In the genomic region with DNA sequence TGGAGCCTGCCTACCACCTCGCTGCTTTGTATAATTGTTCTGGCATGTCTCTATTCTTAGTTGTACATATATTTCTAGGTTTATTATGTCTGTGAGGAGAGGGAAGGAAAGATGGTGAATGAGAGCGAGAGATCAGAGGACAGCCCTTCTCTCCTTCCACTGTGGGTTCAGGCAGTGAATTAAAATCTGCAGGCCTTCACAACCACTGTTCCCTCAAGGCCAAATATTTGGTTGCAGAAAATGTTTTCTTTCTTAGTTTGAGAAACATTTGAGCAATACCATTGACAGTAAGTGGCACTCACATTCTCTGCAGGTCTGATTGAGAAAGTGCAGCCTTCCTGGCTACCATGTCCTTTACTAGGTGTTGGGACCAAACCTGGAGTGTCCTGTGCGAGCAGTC, we compare ENCODE assay signal across 21 mouse cellular contexts.
A peak's percentile ranks its signal among the peaks of the same experiment; 100 is the strongest.
DNase-seq lines count a peak whose midpoint lies in the region; ATAC-seq and TF ChIP-seq lines count a peak whose summit lies in the region.
"Had no signal": no experiment of that assay in that cellular context is flagged by ENCODE, and none has a peak within 500 bp of the region (broad histone marks: within the 10 kb centered on the region; RNA-seq: fewer than 3 reads in every experiment).

No protein-coding gene starts in this region.

- H3K4me2 ChIP-seq in hindbrain, embryonic 11.5 days (replicated peaks; ENCODE audit: low read depth, low read length), result no peak overlapping the region
- H3K4me2 ChIP-seq in hindbrain, embryonic 16.5 days (ENCODE audit: low read length), result no peak overlapping the region
- no peak overlapping the region for H3K4me2 ChIP-seq in kidney, embryonic 16.5 days (replicated peaks; ENCODE audit: low read depth, low read length)
- H3K4me2 ChIP-seq in midbrain, embryonic 11.5 days, result no peak overlapping the region
- H3K4me2 ChIP-seq in midbrain, embryonic 16.5 days (ENCODE audit: low read length), result no peak overlapping the region
- H3K4me2 ChIP-seq: embryonic facial prominence, embryonic 13.5 days; forebrain, embryonic 12.5 days; forebrain, embryonic 15.5 days; heart, embryonic 12.5 days; heart, embryonic 15.5 days; hindbrain, embryonic 14.5 days had no signal

- WGBS in hindbrain, embryonic 11.5 days, result 97% methylated on average over 3 of the region's 3 CpGs
- whole genome bisulfite sequencing in hindbrain, embryonic 16.5 days, result 83% methylated on average over 3 of the region's 3 CpGs
- WGBS in kidney, embryonic 16.5 days, result 67% methylated on average over 3 of the region's 3 CpGs
- WGBS in kidney, adult 2 months, result 89% methylated on average over 3 of the region's 3 CpGs
- WGBS in midbrain, embryonic 11.5 days, result 93% methylated on average over 3 of the region's 3 CpGs
- 87% methylated on average over 3 of the region's 3 CpGs for WGBS in midbrain, embryonic 16.5 days

- H3K27ac ChIP-seq in hindbrain, embryonic 11.5 days (ENCODE audit: low read depth, low read length), result peak overlapping the region; percentile 30; the same call in 1 of the 2 replicates
- H3K27ac ChIP-seq in hindbrain, embryonic 16.5 days (ENCODE audit: low read depth, low read length), result no peak overlapping the region
- H3K27ac ChIP-seq in kidney, embryonic 16.5 days (ENCODE audit: low read length), result peak overlapping the region; percentile 48; the same call in 1 of the 2 replicates
- no peak overlapping the region for H3K27ac ChIP-seq in kidney, adult 2 months (ENCODE audit: insufficient read depth, low read depth, low read length)
- no peak overlapping the region for H3K27ac ChIP-seq in midbrain, embryonic 11.5 days (ENCODE audit: low read depth, low read length)
- no peak overlapping the region for H3K27ac ChIP-seq in midbrain, embryonic 16.5 days (ENCODE audit: low read length)
- H3K27ac ChIP-seq: embryonic facial prominence, embryonic 10.5 days; embryonic facial prominence, embryonic 13.5 days; forebrain, embryonic 12.5 days; forebrain, embryonic 15.5 days; heart, embryonic 15.5 days; hindbrain, embryonic 14.5 days had no signal

- no peak overlapping the region for H3K9ac ChIP-seq in hindbrain, embryonic 11.5 days (ENCODE audit: low read depth, low read length)
- H3K9ac ChIP-seq in hindbrain, embryonic 16.5 days (ENCODE audit: low read depth, low read length), result no peak overlapping the region
- no peak overlapping the region for H3K9ac ChIP-seq in kidney, embryonic 16.5 days (replicated peaks; ENCODE audit: low read length)
- no peak overlapping the region for H3K9ac ChIP-seq in midbrain, embryonic 11.5 days (ENCODE audit: low read length)
- H3K9ac ChIP-seq in midbrain, embryonic 16.5 days (ENCODE audit: low read depth, low read length), result no peak overlapping the region
- H3K9ac ChIP-seq: embryonic facial prominence, embryonic 13.5 days; forebrain, embryonic 12.5 days; forebrain, embryonic 15.5 days; heart, embryonic 12.5 days; heart, embryonic 15.5 days; hindbrain, embryonic 14.5 days had no signal

- H3K4me1 ChIP-seq in hindbrain, embryonic 11.5 days (replicated peaks; ENCODE audit: control insufficient read depth, insufficient read depth, low read length), result no peaks in the 10 kb centered on the region
- no peaks in the 10 kb centered on the region for H3K4me1 ChIP-seq in hindbrain, embryonic 16.5 days (ENCODE audit: control insufficient read depth, insufficient read depth, low read depth, low read length)
- peaks cover 15% of the 10 kb centered on the region for H3K4me1 ChIP-seq in kidney, embryonic 16.5 days (ENCODE audit: insufficient read depth, low read length)
- H3K4me1 ChIP-seq in kidney, adult 2 months (ENCODE audit: control insufficient read depth, insufficient read depth, low read length), result 0 out of 2 replicates have a peak, but pooled peaks cover 4% of the 10 kb centered on the region
- H3K4me1 ChIP-seq in midbrain, embryonic 11.5 days (ENCODE audit: control insufficient read depth, insufficient read depth, low read length), result no peaks in the 10 kb centered on the region
- H3K4me1 ChIP-seq in midbrain, embryonic 16.5 days (ENCODE audit: control insufficient read depth, insufficient read depth, low read length), result peaks cover 4% of the 10 kb centered on the region
- H3K4me1 ChIP-seq: embryonic facial prominence, embryonic 10.5 days had no signal

- TF ChIP-seq CTCF in kidney, adult 2 months (conservative IDR thresholded peaks at IDR 0.05; ENCODE audit: insufficient read depth, insufficient read length, low read depth, low read length), result no peak

- DNase-seq in hindbrain, embryonic 11.5 days (ENCODE audit: low spot score), result no peak
- no peak for DNase-seq in kidney, adult 2 months
- DNase-seq in midbrain, embryonic 11.5 days (ENCODE audit: low spot score, missing footprints), result peak; percentile 70
- DNase-seq: cerebellum, adult 11-12 months; cerebellum, adult 8-10 months; cerebellum, postnatal 10 days; cerebellum, postnatal 36 days; embryo, embryonic 11 days; gastrocnemius, postnatal 25 days had no signal

- H3K4me3 ChIP-seq in hindbrain, embryonic 11.5 days (ENCODE audit: low read depth, low read length), result no peak overlapping the region
- H3K4me3 ChIP-seq in hindbrain, embryonic 16.5 days (ENCODE audit: low read length), result no peak overlapping the region
- H3K4me3 ChIP-seq in kidney, embryonic 16.5 days (ENCODE audit: low read length), result no peak overlapping the region
- H3K4me3 ChIP-seq in kidney, adult 2 months (ENCODE audit: insufficient read depth, low read depth, low read length), result no peak overlapping the region
- H3K4me3 ChIP-seq in midbrain, embryonic 11.5 days (ENCODE audit: low read depth, low read length), result no peak overlapping the region
- no peak overlapping the region for H3K4me3 ChIP-seq in midbrain, embryonic 16.5 days (ENCODE audit: low read depth, low read length)
- H3K4me3 ChIP-seq: embryonic facial prominence, embryonic 10.5 days; embryonic facial prominence, embryonic 13.5 days; erythroblast, embryonic 14.5 days; forebrain, embryonic 12.5 days; forebrain, embryonic 15.5 days; heart, embryonic 12.5 days; heart, embryonic 15.5 days had no signal

- no peak for ATAC-seq in hindbrain, embryonic 11.5 days (ENCODE audit: low FRiP score)
- no peak for ATAC-seq in hindbrain, embryonic 16.5 days
- ATAC-seq in kidney, embryonic 16.5 days (ENCODE audit: low FRiP score, low TSS enrichment), result no peak
- ATAC-seq in midbrain, embryonic 11.5 days (ENCODE audit: low FRiP score), result no peak
- ATAC-seq in midbrain, embryonic 16.5 days, result no peak
- ATAC-seq: activated CD4-positive, CD25-positive, alpha-beta regulatory T cell, adult 4 months; forebrain, embryonic 15.5 days had no signal

- no peaks in the 10 kb centered on the region for H3K9me3 ChIP-seq in hindbrain, embryonic 11.5 days (ENCODE audit: control insufficient read depth, low read length)
- no peaks in the 10 kb centered on the region for H3K9me3 ChIP-seq in hindbrain, embryonic 16.5 days (ENCODE audit: control insufficient read depth, low read length)
- H3K9me3 ChIP-seq in kidney, embryonic 16.5 days (ENCODE audit: low read length), result no peaks in the 10 kb centered on the region
- no peaks in the 10 kb centered on the region for H3K9me3 ChIP-seq in midbrain, embryonic 11.5 days (ENCODE audit: control insufficient read depth, low read length)
- H3K9me3 ChIP-seq in midbrain, embryonic 16.5 days (replicated peaks; ENCODE audit: control insufficient read depth, low read length, poor library complexity, severe bottlenecking), result no peaks in the 10 kb centered on the region
- H3K9me3 ChIP-seq: embryonic facial prominence, embryonic 10.5 days; embryonic facial prominence, embryonic 13.5 days; forebrain, embryonic 12.5 days; forebrain, embryonic 15.5 days; heart, embryonic 12.5 days; heart, embryonic 15.5 days had no signal

- no peaks in the 10 kb centered on the region for H3K36me3 ChIP-seq in hindbrain, embryonic 11.5 days (ENCODE audit: control insufficient read depth, insufficient read depth, low read length)
- H3K36me3 ChIP-seq in hindbrain, embryonic 16.5 days (ENCODE audit: control insufficient read depth, insufficient read depth, low read length), result no peaks in the 10 kb centered on the region; the same call in 1 of the 2 replicates
- H3K36me3 ChIP-seq in kidney, embryonic 16.5 days (ENCODE audit: insufficient read depth, low read length), result peaks cover 17% of the 10 kb centered on the region
- H3K36me3 ChIP-seq in kidney, adult 2 months (ENCODE audit: control insufficient read depth, insufficient read depth, low read length), result peaks cover 2% of the 10 kb centered on the region
- H3K36me3 ChIP-seq in midbrain, embryonic 11.5 days (ENCODE audit: control insufficient read depth, insufficient read depth, low read length), result peaks cover 3% of the 10 kb centered on the region; the same call in 1 of the 2 replicates
- H3K36me3 ChIP-seq in midbrain, embryonic 16.5 days (ENCODE audit: control insufficient read depth, insufficient read depth, low read length), result 0 out of 2 replicates have a peak, but pooled peaks cover 2% of the 10 kb centered on the region

- no peaks in the 10 kb centered on the region for H3K27me3 ChIP-seq in hindbrain, embryonic 11.5 days (ENCODE audit: control insufficient read depth, insufficient read depth, low read length)
- H3K27me3 ChIP-seq in hindbrain, embryonic 16.5 days (replicated peaks; ENCODE audit: control insufficient read depth, insufficient read depth, low read length), result no peaks in the 10 kb centered on the region
- H3K27me3 ChIP-seq in kidney, embryonic 16.5 days (ENCODE audit: insufficient read depth, low read length), result no peaks in the 10 kb centered on the region
- H3K27me3 ChIP-seq in kidney, adult 2 months (replicated peaks; ENCODE audit: control insufficient read depth, insufficient read depth, low read length), result no peaks in the 10 kb centered on the region
- no peaks in the 10 kb centered on the region for H3K27me3 ChIP-seq in midbrain, embryonic 11.5 days (ENCODE audit: control insufficient read depth, insufficient read depth, low read length)
- H3K27me3 ChIP-seq in midbrain, embryonic 16.5 days (ENCODE audit: control insufficient read depth, insufficient read depth, low read depth, low read length), result no peaks in the 10 kb centered on the region
- H3K27me3 ChIP-seq: embryonic facial prominence, embryonic 13.5 days; forebrain, embryonic 12.5 days; forebrain, embryonic 15.5 days; heart, embryonic 12.5 days; heart, embryonic 15.5 days had no signal

- TF ChIP-seq POLR2A in kidney, adult 2 months (IDR thresholded peaks at IDR 0.05; ENCODE audit: low read depth, low read length), result no peak

Comparison
In these comparisons a context has a peak if more than half of its experiments do, and no peak if none do; other contexts are left out.
1. H3K27ac ChIP-seq: peak in hindbrain, embryonic 11.5 days (single experiment) and kidney, embryonic 16.5 days (single experiment); none in hindbrain, embryonic 16.5 days (single experiment), kidney, adult 2 months (single experiment), midbrain, embryonic 11.5 days (single experiment) and midbrain, embryonic 16.5 days (single experiment).